Mouse (Mus musculus): Measurements from ENCODE around the gene Xkrx. TPM values are rescaled to one million over a fixed set of nuclear protein-coding genes. Genes with fewer than 3 reads are reported as not detected.

Xkrx gene
- total and polyA plus RNA-seq, 3 experiments: 0.38 TPM; not detected in 2

DNA sequence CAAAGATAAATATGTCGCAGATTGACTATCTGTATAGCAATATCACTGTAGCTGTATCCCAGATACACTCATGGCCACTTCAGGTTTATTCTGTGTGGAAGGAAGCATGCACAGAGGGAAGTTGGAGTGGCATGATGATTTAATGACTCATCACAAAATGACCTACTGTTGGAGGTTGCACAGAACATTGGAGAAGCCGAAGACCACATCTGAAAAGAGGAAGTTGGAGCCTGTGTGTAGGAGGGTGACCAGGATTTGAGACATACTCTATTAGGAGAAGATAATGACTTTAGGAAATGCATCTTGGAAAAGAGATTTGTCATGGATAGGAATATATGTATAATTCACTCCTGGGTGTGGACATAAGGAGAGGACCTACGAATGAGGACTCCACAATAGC, 45.5 kb downstream of the Xkrx start (continued):
- peak; percentile 37; the same call in 1 of the 2 replicates for TF ChIP-seq ETS1 (IDR thresholded peaks at IDR 0.05; ENCODE audit: low read depth, low read length)
- TF ChIP-seq SIN3A (IDR thresholded peaks at IDR 0.05; ENCODE audit: low read length): no peak
- no peak for TF ChIP-seq ZC3H11A (IDR thresholded peaks at IDR 0.05; ENCODE audit: low read depth, low read length)
- no peak for TF ChIP-seq E2F4 (IDR thresholded peaks at IDR 0.05; ENCODE audit: borderline replicate concordance, low read depth, low read length)

GRCm38 (mm10) chrX:134111767-134112166, 50.1 kb downstream of the Xkrx start:
- Histone ChIP-seq H3K79me2 (ENCODE audit: control insufficient read depth, insufficient read depth, low read length, poor library complexity) (no peaks in the 10 kb centered on the region), H3K36me3 (ENCODE audit: control insufficient read depth in 1 of 2, insufficient read depth in 2 of 2, low read length in 2 of 2) (peaks cover 0 to 16% of the 10 kb centered on the region in 2 experiments; a peak in 2 of 4 replicates), H3K27me3 (ENCODE audit: control insufficient read depth in 1 of 2, insufficient read depth in 2 of 2, low read length in 2 of 2) (peaks cover 0 to 1% of the 10 kb centered on the region in 2 experiments; a peak in 1 of 4 replicates), H3K4me1 (ENCODE audit: control insufficient read depth in 1 of 2, insufficient read depth in 2 of 2, low read length in 2 of 2) (peaks cover 4 to 11% of the 10 kb centered on the region in 2 experiments; a peak in 3 of 4 replicates), H3K9me3 (replicated peaks; ENCODE audit: insufficient read depth, low read length) (no peaks in the 10 kb centered on the region), H3K27ac (ENCODE audit: control insufficient read depth, low read depth, low read length) (no peak overlapping the region), H3K9ac (ENCODE audit: control insufficient read depth, low read depth, low read length, poor library complexity, severe bottlenecking) (no peak overlapping the region), H3K4me3 (ENCODE audit: control insufficient read depth in 1 of 2, insufficient read depth in 1 of 2, low read depth in 2 of 2, low read length in 2 of 2) (no peak overlapping the region)
- TF ChIP-seq ETS1 (IDR thresholded peaks at IDR 0.05; ENCODE audit: low read depth, low read length): peak; percentile 48; the same call in 1 of the 2 replicates
- no peak for TF ChIP-seq RAD21 (IDR thresholded peaks at IDR 0.05; ENCODE audit: low read depth, low read length)
- TF ChIP-seq MXI1 (IDR thresholded peaks at IDR 0.05; ENCODE audit: low read depth, low read length): no peak
- TF ChIP-seq ZKSCAN1 (IDR thresholded peaks at IDR 0.05; ENCODE audit: low read depth, low read length): no peak
- TF ChIP-seq TAL1 (IDR thresholded peaks at IDR 0.05; ENCODE audit: low read length): no peak
- TF ChIP-seq ZC3H11A (IDR thresholded peaks at IDR 0.05; ENCODE audit: low read depth, low read length): no peak
- no peak for TF ChIP-seq CTCF (IDR thresholded peaks at IDR 0.05 in 2 of 3, conservative IDR thresholded peaks at IDR 0.05 in 1 of 3; ENCODE audit: control insufficient read depth in 1 of 3, insufficient read depth in 1 of 3, low read depth in 2 of 3, low read length in 3 of 3, poor library complexity in 1 of 3, severe bottlenecking in 1 of 3)
- TF ChIP-seq ZNF384 (IDR thresholded peaks at IDR 0.05; ENCODE audit: low read depth, low read length): no peak
- no peak for TF ChIP-seq USF1 (IDR thresholded peaks at IDR 0.05; ENCODE audit: low read depth, low read length)
- TF ChIP-seq BHLHE40 (IDR thresholded peaks at IDR 0.05; ENCODE audit: borderline replicate concordance, low read depth, low read length): no peak
- TF ChIP-seq JUND (IDR thresholded peaks at IDR 0.05; ENCODE audit: low read depth, low read length): no peak
- TF ChIP-seq ZMIZ1 (IDR thresholded peaks at IDR 0.05; ENCODE audit: low read depth, low read length): no peak
- no peak for TF ChIP-seq POLR2A (IDR thresholded peaks at IDR 0.05; ENCODE audit: control insufficient read depth in 1 of 2, insufficient read depth in 1 of 2, low read depth in 1 of 2, low read length in 2 of 2, poor library complexity in 1 of 2)
- TF ChIP-seq RCOR1 (IDR thresholded peaks at IDR 0.05; ENCODE audit: low read depth, low read length): peak; percentile 95
- no peak for TF ChIP-seq MAX (IDR thresholded peaks at IDR 0.05; ENCODE audit: low read length)
- no peak for TF ChIP-seq MEF2A (IDR thresholded peaks at IDR 0.05; ENCODE audit: extremely low read depth, insufficient replicate concordance, low read depth, low read length, poor library complexity, severe bottlenecking)
- peak; percentile 89 for TF ChIP-seq GATA1 (IDR thresholded peaks at IDR 0.05; ENCODE audit: low read depth, low read length)
- TF ChIP-seq CHD2 (IDR thresholded peaks at IDR 0.05; ENCODE audit: low read length): no peak
- peak; percentile 79 to 80 for TF ChIP-seq EP300 (IDR thresholded peaks at IDR 0.05; ENCODE audit: low read depth in 1 of 2, low read length in 2 of 2)
- TF ChIP-seq POLR2AphosphoS5 (IDR thresholded peaks at IDR 0.05; ENCODE audit: borderline replicate concordance, low read depth, low read length): no peak
- no peak for TF ChIP-seq SIN3A (IDR thresholded peaks at IDR 0.05; ENCODE audit: low read length)
- no peak for TF ChIP-seq NELFE (IDR thresholded peaks at IDR 0.05; ENCODE audit: low read depth, low read length)
- no peak for TF ChIP-seq MAFK (IDR thresholded peaks at IDR 0.05; ENCODE audit: borderline replicate concordance, low read depth, low read length)
- TF ChIP-seq CHD1 (IDR thresholded peaks at IDR 0.05; ENCODE audit: low read depth, low read length): no peak
- TF ChIP-seq TCF12 (IDR thresholded peaks at IDR 0.05; ENCODE audit: low read depth, low read length): peak; percentile 77
- no peak for TF ChIP-seq HCFC1 (IDR thresholded peaks at IDR 0.05; ENCODE audit: low read depth, low read length)
- no peak for TF ChIP-seq KAT2A (conservative IDR thresholded peaks at IDR 0.05; ENCODE audit: low read depth, low read length)
- TF ChIP-seq MYB (IDR thresholded peaks at IDR 0.05; ENCODE audit: low read depth, low read length): no peak
- no peak for TF ChIP-seq MAZ (IDR thresholded peaks at IDR 0.05; ENCODE audit: low read depth, low read length)
- no peak for TF ChIP-seq UBTF (IDR thresholded peaks at IDR 0.05; ENCODE audit: borderline replicate concordance, insufficient read depth, low read depth, low read length)
- DNase-seq (ENCODE audit: low read depth, low spot score): peak; percentile 66

Measured in MEL (cell line).